Mouse (Mus musculus) embryo, embryonic 11.5 days (tissue): ENCODE data around the gene Mcat.

ENCODE experiments used
- DNase-seq: peaks from one replicate; pipeline ENCODE4 v3.0.0-alpha.2; 2012; ENCODE audit warnings: low read depth, low spot score

Gene Mcat

GRCm38 (mm10) chr15:83563327-83563856, at the start of gene Mcat, which contains the start of gene Tspo:
Gene Mcat, minus strand, starts transcription at chr15:83563787.
Gene Tspo, plus strand, starts transcription at chr15:83563592.
- no peak for DNase-seq

GRCm38 (mm10) chr15:83607115-83607802, 43.7 kb upstream of the Mcat start:
- peak; percentile 54 for DNase-seq

GRCm38 (mm10) chr15:83606700-83607099, 43.1 kb upstream of the Mcat start:
- no peak for DNase-seq

- no peak for DNase-seq
Measured at GRCm38 (mm10) chr15:83606216-83606615, 42.6 kb upstream of the Mcat start.

- DNase-seq: no peak
Measured at GRCm38 (mm10) chr15:83603426-83603825, 39.8 kb upstream of the Mcat start.

- no peak for DNase-seq
Measured at GRCm38 (mm10) chr15:83603046-83603396, 39.4 kb upstream of the Mcat start.

GRCm38 (mm10) chr15:83602372-83603045, 38.9 kb upstream of the Mcat start:
- DNase-seq: no peak

GRCm38 (mm10) chr15:83601185-83601584, 37.6 kb upstream of the Mcat start:
- no peak for DNase-seq

GRCm38 (mm10) chr15:83596833-83597232, 33.2 kb upstream of the Mcat start:
- DNase-seq: no peak

- DNase-seq: no peak
Measured at GRCm38 (mm10) chr15:83595364-83595711, 31.8 kb upstream of the Mcat start.

GRCm38 (mm10) chr15:83594513-83595363, 31.2 kb upstream of the Mcat start, which contains the start of gene Ttll12:
Gene Ttll12, minus strand, starts transcription at chr15:83595157.
- DNase-seq: peak; percentile 96

- DNase-seq: no peak
Measured at GRCm38 (mm10) chr15:83593702-83594512, 30.3 kb upstream of the Mcat start.

GRCm38 (mm10) chr15:83593189-83593585, 29.6 kb upstream of the Mcat start:
- no peak for DNase-seq

- no peak for DNase-seq
Measured at GRCm38 (mm10) chr15:83592260-83593188, 28.9 kb upstream of the Mcat start.

- no peak for DNase-seq
Measured at GRCm38 (mm10) chr15:83591758-83592157, 28.2 kb upstream of the Mcat start.

- no peak for DNase-seq
Measured at GRCm38 (mm10) chr15:83590841-83591240, 27.3 kb upstream of the Mcat start.

GRCm38 (mm10) chr15:83584741-83585220, 21.2 kb upstream of the Mcat start:
- DNase-seq: no peak

- DNase-seq: no peak
Measured at GRCm38 (mm10) chr15:83583419-83584156, 20.0 kb upstream of the Mcat start.

- no peak for DNase-seq
Measured at GRCm38 (mm10) chr15:83582931-83583330, 19.3 kb upstream of the Mcat start.
